Mouse (Mus musculus): ENCODE data around the gene Tbpl1.

Tbpl1 gene

GRCm38 (mm10) chr10:22731272-22732093 lies at the start of gene Tbpl1:
Gene Tbpl1, minus strand, starts transcription at chr10:22731938.
- peak; percentile 89 to 91 for DNase-seq (ENCODE audit: low spot score in 2 of 2)

- DNase-seq (ENCODE audit: low spot score in 2 of 2), result no peak
Observed at GRCm38 (mm10) chr10:22781466-22781865, 49.7 kb upstream of the Tbpl1 start.

GRCm38 (mm10) chr10:22777939-22778338 lies 46.2 kb upstream of the Tbpl1 start:
- no peak for DNase-seq (ENCODE audit: low spot score in 2 of 2)

GRCm38 (mm10) chr10:22776007-22776698 lies 44.4 kb upstream of the Tbpl1 start:
- no peak for DNase-seq (ENCODE audit: low spot score in 2 of 2)

GRCm38 (mm10) chr10:22775456-22775855 lies 43.7 kb upstream of the Tbpl1 start:
- DNase-seq (ENCODE audit: low spot score in 2 of 2), result no peak

GRCm38 (mm10) chr10:22774626-22775025 lies 42.9 kb upstream of the Tbpl1 start:
- DNase-seq (ENCODE audit: low spot score in 2 of 2), result no peak

- DNase-seq (ENCODE audit: low spot score in 2 of 2), result no peak
Observed at GRCm38 (mm10) chr10:22754240-22754639, 22.5 kb upstream of the Tbpl1 start.

- DNase-seq (ENCODE audit: low spot score in 2 of 2), result no peak
Observed at GRCm38 (mm10) chr10:22751175-22751682, 19.5 kb upstream of the Tbpl1 start.

- DNase-seq (ENCODE audit: low spot score in 2 of 2), result no peak
Observed at GRCm38 (mm10) chr10:22746334-22747322, 14.9 kb upstream of the Tbpl1 start.

- no peak for DNase-seq (ENCODE audit: low spot score in 2 of 2)
Observed at GRCm38 (mm10) chr10:22745922-22746321, 14.2 kb upstream of the Tbpl1 start.

GRCm38 (mm10) chr10:22732181-22732580 lies 443 bp upstream of the Tbpl1 start:
- DNase-seq (ENCODE audit: low spot score in 2 of 2), result no peak

- no peak for DNase-seq (ENCODE audit: low spot score in 2 of 2)
Observed at GRCm38 (mm10) chr10:22730992-22731271, 806 bp downstream of the Tbpl1 start.

GRCm38 (mm10) chr10:22730266-22730991 lies 1.3 kb downstream of the Tbpl1 start:
- DNase-seq (ENCODE audit: low spot score in 2 of 2), result peak; percentile 42 to 44

- DNase-seq (ENCODE audit: low spot score in 2 of 2), result no peak
Observed at GRCm38 (mm10) chr10:22728257-22728656, 3.5 kb downstream of the Tbpl1 start.

- DNase-seq (ENCODE audit: low spot score in 2 of 2), result no peak
Observed at GRCm38 (mm10) chr10:22726295-22726694, 5.4 kb downstream of the Tbpl1 start.

- DNase-seq (ENCODE audit: low spot score in 2 of 2), result no peak
Observed at GRCm38 (mm10) chr10:22725166-22725565, 6.6 kb downstream of the Tbpl1 start.

- DNase-seq (ENCODE audit: low spot score in 2 of 2), result no peak
Observed at GRCm38 (mm10) chr10:22720781-22721529, 10.8 kb downstream of the Tbpl1 start.

GRCm38 (mm10) chr10:22718475-22718874 lies 13.3 kb downstream of the Tbpl1 start:
- DNase-seq (ENCODE audit: low spot score in 2 of 2), result peak in 1 of 2 experiments; percentile 13

- peak; percentile 28 to 60 for DNase-seq (ENCODE audit: low spot score in 2 of 2)
Observed at GRCm38 (mm10) chr10:22714520-22714919, 17.2 kb downstream of the Tbpl1 start.

- DNase-seq (ENCODE audit: low spot score in 2 of 2), result no peak
Observed at GRCm38 (mm10) chr10:22712955-22713354, 18.8 kb downstream of the Tbpl1 start.
